Mouse (Mus musculus): ENCODE measurements around the gene Spsb1. TPM values are rescaled to one million over a fixed set of nuclear protein-coding genes. Genes with fewer than 3 reads are reported as not detected.

The Spsb1 gene
- polyA plus RNA-seq, 1 experiment from 2014 or later: 5.2 TPM

GRCm38 (mm10) chr4:149960391-149960790 lies 5.5 kb upstream of the Spsb1 start:
- 88% methylated on average over 7 of the region's 7 CpGs for WGBS
- H3K27ac ChIP-seq: no peak overlapping the region
- peaks cover 3% of the 10 kb centered on the region; the same call in 1 of the 2 replicates for H3K9me3 ChIP-seq
- peaks cover 19% of the 10 kb centered on the region for H3K27me3 ChIP-seq (replicated peaks)
- no peak overlapping the region for H3K4me3 ChIP-seq
- H3K9ac ChIP-seq: no peak overlapping the region
- ATAC-seq (replicated peaks): no peak
- 0 out of 2 replicates have a peak, but pooled peaks cover under 1% of the 10 kb centered on the region for H3K4me1 ChIP-seq
- no peaks in the 10 kb centered on the region for H3K36me3 ChIP-seq (replicated peaks)
- H3K4me2 ChIP-seq: no peak overlapping the region

- WGBS: 38% methylated on average over 10 of the region's 10 CpGs
- Histone ChIP-seq H3K9me3 (peaks cover 3% of the 10 kb centered on the region; the same call in 1 of the 2 replicates), H3K4me2 (no peak overlapping the region), H3K27ac (no peak overlapping the region), H3K4me1 (peaks cover 5% of the 10 kb centered on the region; the same call in 1 of the 2 replicates), H3K36me3 (replicated peaks) (no peaks in the 10 kb centered on the region), H3K9ac (no peak overlapping the region), H3K27me3 (replicated peaks) (peaks cover 19% of the 10 kb centered on the region), H3K4me3 (no peak overlapping the region)
- ATAC-seq (replicated peaks): no peak
These were observed 5.0 kb upstream of the Spsb1 start for GRCm38 (mm10) chr4:149959816-149960215.

- 4% methylated on average over 5 of the region's 5 CpGs for WGBS
- Histone ChIP-seq H3K27me3 (replicated peaks) (peaks cover 23% of the 10 kb centered on the region), H3K9ac (no peak overlapping the region), H3K9me3 (peaks cover 3% of the 10 kb centered on the region; the same call in 1 of the 2 replicates), H3K4me3 (no peak overlapping the region), H3K4me1 (peaks cover 14% of the 10 kb centered on the region), H3K27ac (no peak overlapping the region), H3K4me2 (no peak overlapping the region), H3K36me3 (replicated peaks) (no peaks in the 10 kb centered on the region)
- ATAC-seq (replicated peaks): no peak
These were observed 3.7 kb upstream of the Spsb1 start for GRCm38 (mm10) chr4:149958566-149958965.

- no peak for ATAC-seq (replicated peaks)
- Histone ChIP-seq H3K9ac (no peak overlapping the region), H3K27me3 (replicated peaks) (peaks cover 45% of the 10 kb centered on the region), H3K9me3 (no peaks in the 10 kb centered on the region), H3K4me2 (no peak overlapping the region), H3K4me1 (peaks cover 18% of the 10 kb centered on the region), H3K4me3 (no peak overlapping the region), H3K27ac (no peak overlapping the region), H3K36me3 (replicated peaks) (no peaks in the 10 kb centered on the region)
- WGBS: 49% methylated on average over 13 of the region's 13 CpGs
These were observed 1.2 kb upstream of the Spsb1 start for GRCm38 (mm10) chr4:149956048-149956447.

- peaks cover 46% of the 10 kb centered on the region for H3K27me3 ChIP-seq (replicated peaks)
- H3K27ac ChIP-seq: no peak overlapping the region
- ATAC-seq (replicated peaks): 0 out of 2 replicates have a peak, but pooled peaks have one; percentile 1
- H3K4me1 ChIP-seq: peaks cover 18% of the 10 kb centered on the region
- H3K36me3 ChIP-seq (replicated peaks): no peaks in the 10 kb centered on the region
- no peak overlapping the region for H3K9ac ChIP-seq
- WGBS: 16% methylated on average over 15 of the region's 15 CpGs
- H3K9me3 ChIP-seq: no peaks in the 10 kb centered on the region
- peak overlapping the region; percentile 96 for H3K4me2 ChIP-seq
- H3K4me3 ChIP-seq: no peak overlapping the region
These were observed 788 bp upstream of the Spsb1 start for GRCm38 (mm10) chr4:149955631-149956030.

GRCm38 (mm10) chr4:149953621-149954481 lies 992 bp downstream of the Spsb1 start:
- Histone ChIP-seq H3K4me2 (peak overlapping the region; percentile 96), H3K36me3 (replicated peaks) (no peaks in the 10 kb centered on the region), H3K4me1 (peaks cover 18% of the 10 kb centered on the region), H3K9me3 (no peaks in the 10 kb centered on the region), H3K27ac (no peak overlapping the region), H3K4me3 (peak overlapping the region; percentile 50), H3K27me3 (replicated peaks) (peaks cover 46% of the 10 kb centered on the region), H3K9ac (peak overlapping the region; percentile 48)
- ATAC-seq (replicated peaks): peak; percentile 21; the same call in 1 of the 2 replicates
- WGBS: 6% methylated on average over 32 of the region's 32 CpGs

GRCm38 (mm10) chr4:149952201-149952600 lies 2.6 kb downstream of the Spsb1 start:
- Histone ChIP-seq H3K36me3 (replicated peaks) (no peaks in the 10 kb centered on the region), H3K4me1 (peaks cover 18% of the 10 kb centered on the region), H3K9ac (no peak overlapping the region), H3K27me3 (replicated peaks) (peaks cover 43% of the 10 kb centered on the region), H3K27ac (no peak overlapping the region), H3K4me2 (no peak overlapping the region), H3K9me3 (no peaks in the 10 kb centered on the region), H3K4me3 (no peak overlapping the region)
- WGBS: 81% methylated on average over 9 of the region's 9 CpGs
- no peak for ATAC-seq (replicated peaks)

GRCm38 (mm10) chr4:149951201-149951600 lies 3.6 kb downstream of the Spsb1 start:
- H3K36me3 ChIP-seq (replicated peaks): no peaks in the 10 kb centered on the region
- no peak overlapping the region for H3K9ac ChIP-seq
- peaks cover 33% of the 10 kb centered on the region for H3K27me3 ChIP-seq (replicated peaks)
- no peak for ATAC-seq (replicated peaks)
- H3K4me1 ChIP-seq: peaks cover 18% of the 10 kb centered on the region
- H3K4me2 ChIP-seq: no peak overlapping the region
- no peaks in the 10 kb centered on the region for H3K9me3 ChIP-seq
- WGBS: 87% methylated on average over 13 of the region's 13 CpGs
- no peak overlapping the region for H3K4me3 ChIP-seq
- H3K27ac ChIP-seq: no peak overlapping the region

- ATAC-seq (replicated peaks): no peak
- H3K9ac ChIP-seq: no peak overlapping the region
- no peak overlapping the region for H3K4me3 ChIP-seq
- H3K4me2 ChIP-seq: no peak overlapping the region
- 74% methylated on average over 13 of the region's 13 CpGs for WGBS
- peaks cover 27% of the 10 kb centered on the region for H3K27me3 ChIP-seq (replicated peaks)
- no peaks in the 10 kb centered on the region for H3K9me3 ChIP-seq
- H3K36me3 ChIP-seq (replicated peaks): no peaks in the 10 kb centered on the region
- no peak overlapping the region for H3K27ac ChIP-seq
- H3K4me1 ChIP-seq: peaks cover 14% of the 10 kb centered on the region
These were observed 5.2 kb downstream of the Spsb1 start for GRCm38 (mm10) chr4:149949691-149950090.

- H3K4me3 ChIP-seq: no peak overlapping the region
- no peaks in the 10 kb centered on the region for H3K36me3 ChIP-seq (replicated peaks)
- no peaks in the 10 kb centered on the region for H3K9me3 ChIP-seq
- no peak overlapping the region for H3K4me2 ChIP-seq
- no peak for ATAC-seq (replicated peaks)
- peaks cover 16% of the 10 kb centered on the region for H3K4me1 ChIP-seq
- H3K27ac ChIP-seq: no peak overlapping the region
- peaks cover 22% of the 10 kb centered on the region for H3K27me3 ChIP-seq (replicated peaks)
- 92% methylated on average over 5 of the region's 5 CpGs for WGBS
- H3K9ac ChIP-seq: no peak overlapping the region
These were observed 6.7 kb downstream of the Spsb1 start for GRCm38 (mm10) chr4:149948119-149948518.

- no peak overlapping the region for H3K27ac ChIP-seq
- ATAC-seq (replicated peaks): no peak
- 82% methylated on average over 5 of the region's 5 CpGs for WGBS
These were observed 7.4 kb downstream of the Spsb1 start for GRCm38 (mm10) chr4:149947396-149947795.

GRCm38 (mm10) chr4:149945194-149945593 lies 9.6 kb downstream of the Spsb1 start:
- Histone ChIP-seq H3K9me3 (no peaks in the 10 kb centered on the region), H3K9ac (no peak overlapping the region), H3K4me2 (no peak overlapping the region), H3K36me3 (replicated peaks) (no peaks in the 10 kb centered on the region), H3K4me3 (no peak overlapping the region), H3K4me1 (peaks cover 19% of the 10 kb centered on the region), H3K27me3 (replicated peaks) (no peaks in the 10 kb centered on the region), H3K27ac (no peak overlapping the region)
- 58% methylated on average over 9 of the region's 9 CpGs for WGBS
- ATAC-seq (replicated peaks): no peak

More at GRCm38 (mm10) chr4:149947396-149947795, 7.4 kb downstream of the Spsb1 start:
- no peaks in the 10 kb centered on the region for H3K9me3 ChIP-seq
- no peak overlapping the region for H3K9ac ChIP-seq
- peaks cover 15% of the 10 kb centered on the region for H3K27me3 ChIP-seq (replicated peaks)
- H3K4me1 ChIP-seq: peaks cover 19% of the 10 kb centered on the region
- H3K4me2 ChIP-seq: no peak overlapping the region
- H3K4me3 ChIP-seq: no peak overlapping the region
- no peaks in the 10 kb centered on the region for H3K36me3 ChIP-seq (replicated peaks)

GRCm38 (mm10) chr4:149944214-149944613 lies 10.6 kb downstream of the Spsb1 start:
- ATAC-seq (replicated peaks): no peak
- H3K4me1 ChIP-seq: peaks cover 19% of the 10 kb centered on the region
- no peak overlapping the region for H3K9ac ChIP-seq
- H3K27ac ChIP-seq: no peak overlapping the region
- H3K36me3 ChIP-seq (replicated peaks): no peaks in the 10 kb centered on the region
- 23% methylated on average over 12 of the region's 12 CpGs for WGBS
- H3K27me3 ChIP-seq (replicated peaks): no peaks in the 10 kb centered on the region
- no peak overlapping the region for H3K4me3 ChIP-seq
- H3K9me3 ChIP-seq: no peaks in the 10 kb centered on the region
- no peak overlapping the region for H3K4me2 ChIP-seq
